Mouse (Mus musculus): ENCODE measurements around the gene Tmem178b. TPM values are rescaled to one million over a fixed set of nuclear protein-coding genes. Genes with fewer than 3 reads are reported as not detected.

Tmem178b gene
- total RNA-seq, 1 experiment: 0.04 TPM

DNA sequence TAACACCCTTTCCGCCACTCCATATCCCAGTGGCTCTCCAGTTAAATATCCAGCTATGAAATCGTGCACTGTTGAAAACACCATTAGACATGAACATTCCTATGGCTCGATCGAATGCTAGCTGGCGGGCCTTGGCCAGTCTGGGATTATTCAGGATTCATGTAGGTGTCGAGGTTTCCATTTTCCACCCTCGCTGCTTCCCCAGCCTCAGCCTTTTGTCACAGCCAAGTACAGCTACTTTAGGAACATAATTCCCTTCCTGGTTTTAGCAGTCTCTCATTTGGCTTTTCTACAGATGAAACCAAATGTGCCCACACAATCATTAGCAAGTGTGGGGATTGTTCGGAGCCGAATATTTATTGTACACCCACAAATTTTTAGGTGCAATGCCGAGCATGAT lies 239.4 kb downstream of the Tmem178b start:
- Histone ChIP-seq H3K4me3 (ENCODE audit: insufficient read depth in 1 of 2, low read depth in 1 of 2, low read length in 2 of 2, poor library complexity in 1 of 2, severe bottlenecking in 1 of 2) (no peak overlapping the region), H3K4me1 (ENCODE audit: control insufficient read depth in 2 of 2, insufficient read depth in 2 of 2, low read length in 2 of 2, poor library complexity in 1 of 2) (no peaks in the 10 kb centered on the region; a peak in 1 of 4 replicates), H3K27ac (ENCODE audit: insufficient read depth, low read depth, low read length, poor library complexity, severe bottlenecking) (no peak overlapping the region), H3K9me3 (ENCODE audit: control insufficient read depth, insufficient read depth, low read depth, low read length) (no peaks in the 10 kb centered on the region), H3K36me3 (ENCODE audit: control insufficient read depth, insufficient read depth, low read length, poor library complexity, severe bottlenecking) (no peaks in the 10 kb centered on the region), H3K9ac (ENCODE audit: insufficient read depth, low read depth, low read length, poor library complexity, severe bottlenecking) (no peak overlapping the region)
- DNase-seq (ENCODE audit: low read depth, low spot score): no peak
- TF ChIP-seq HCFC1 (IDR thresholded peaks at IDR 0.05; ENCODE audit: borderline replicate concordance, insufficient read depth, low read length) (no peak), MAFK (IDR thresholded peaks at IDR 0.05; ENCODE audit: insufficient read depth, low read depth, low read length) (no peak), ZC3H11A (IDR thresholded peaks at IDR 0.05; ENCODE audit: borderline replicate concordance, low read depth, low read length) (no peak), ZNF384 (IDR thresholded peaks at IDR 0.05; ENCODE audit: low read depth, low read length) (no peak), CHD2 (IDR thresholded peaks at IDR 0.05; ENCODE audit: low read depth, low read length) (no peak)
- in situ Hi-C loops (cut with MboI; ENCODE audit: low sequenced_read_pairs in 2 of 2, unreplicated experiment in 2 of 2): no loop called here

GRCm38 (mm10) chr6:40116225-40116624 lies 243.2 kb downstream of the Tmem178b start:
- Histone ChIP-seq H3K4me1 (ENCODE audit: control insufficient read depth in 2 of 2, insufficient read depth in 2 of 2, low read length in 2 of 2, poor library complexity in 1 of 2) (no peaks in the 10 kb centered on the region; a peak in 1 of 4 replicates), H3K4me3 (ENCODE audit: insufficient read depth in 1 of 2, low read depth in 1 of 2, low read length in 2 of 2, poor library complexity in 1 of 2, severe bottlenecking in 1 of 2) (no peak overlapping the region), H3K36me3 (ENCODE audit: control insufficient read depth, insufficient read depth, low read length, poor library complexity, severe bottlenecking) (no peaks in the 10 kb centered on the region), H3K9me3 (ENCODE audit: control insufficient read depth, insufficient read depth, low read depth, low read length) (no peaks in the 10 kb centered on the region), H3K27ac (ENCODE audit: insufficient read depth, low read depth, low read length, poor library complexity, severe bottlenecking) (no peak overlapping the region), H3K9ac (ENCODE audit: insufficient read depth, low read depth, low read length, poor library complexity, severe bottlenecking) (no peak overlapping the region)
- DNase-seq (ENCODE audit: low read depth, low spot score): no peak
- in situ Hi-C loops (cut with MboI; ENCODE audit: low sequenced_read_pairs in 2 of 2, unreplicated experiment in 2 of 2): no loop called here
- TF ChIP-seq CHD2 (IDR thresholded peaks at IDR 0.05; ENCODE audit: low read depth, low read length) (no peak), ZNF384 (IDR thresholded peaks at IDR 0.05; ENCODE audit: low read depth, low read length) (no peak), ZC3H11A (IDR thresholded peaks at IDR 0.05; ENCODE audit: borderline replicate concordance, low read depth, low read length) (no peak), HCFC1 (IDR thresholded peaks at IDR 0.05; ENCODE audit: borderline replicate concordance, insufficient read depth, low read length) (no peak), MAFK (IDR thresholded peaks at IDR 0.05; ENCODE audit: insufficient read depth, low read depth, low read length) (no peak)

GRCm38 (mm10) chr6:40120176-40120575 lies 247.1 kb downstream of the Tmem178b start:
- H3K4me3 ChIP-seq (ENCODE audit: insufficient read depth in 1 of 2, low read depth in 1 of 2, low read length in 2 of 2, poor library complexity in 1 of 2, severe bottlenecking in 1 of 2): no peak overlapping the region
- in situ Hi-C loops (cut with MboI; ENCODE audit: low sequenced_read_pairs in 2 of 2, unreplicated experiment in 2 of 2): no loop called here
- no peak overlapping the region for H3K9ac ChIP-seq (ENCODE audit: insufficient read depth, low read depth, low read length, poor library complexity, severe bottlenecking)
- H3K27ac ChIP-seq (ENCODE audit: insufficient read depth, low read depth, low read length, poor library complexity, severe bottlenecking): no peak overlapping the region
- no peak for TF ChIP-seq CHD2 (IDR thresholded peaks at IDR 0.05; ENCODE audit: low read depth, low read length)
- TF ChIP-seq ZNF384 (IDR thresholded peaks at IDR 0.05; ENCODE audit: low read depth, low read length): no peak
- no peak for TF ChIP-seq ZC3H11A (IDR thresholded peaks at IDR 0.05; ENCODE audit: borderline replicate concordance, low read depth, low read length)
- TF ChIP-seq MAFK (IDR thresholded peaks at IDR 0.05; ENCODE audit: insufficient read depth, low read depth, low read length): no peak
- no peak for TF ChIP-seq HCFC1 (IDR thresholded peaks at IDR 0.05; ENCODE audit: borderline replicate concordance, insufficient read depth, low read length)
- H3K36me3 ChIP-seq (ENCODE audit: control insufficient read depth, insufficient read depth, low read length, poor library complexity, severe bottlenecking): no peaks in the 10 kb centered on the region
- H3K9me3 ChIP-seq (ENCODE audit: control insufficient read depth, insufficient read depth, low read depth, low read length): no peaks in the 10 kb centered on the region
- H3K4me1 ChIP-seq (ENCODE audit: control insufficient read depth in 2 of 2, insufficient read depth in 2 of 2, low read length in 2 of 2, poor library complexity in 1 of 2): no peaks in the 10 kb centered on the region; a peak in 1 of 4 replicates
- no peak for DNase-seq (ENCODE audit: low read depth, low spot score)

DNA sequence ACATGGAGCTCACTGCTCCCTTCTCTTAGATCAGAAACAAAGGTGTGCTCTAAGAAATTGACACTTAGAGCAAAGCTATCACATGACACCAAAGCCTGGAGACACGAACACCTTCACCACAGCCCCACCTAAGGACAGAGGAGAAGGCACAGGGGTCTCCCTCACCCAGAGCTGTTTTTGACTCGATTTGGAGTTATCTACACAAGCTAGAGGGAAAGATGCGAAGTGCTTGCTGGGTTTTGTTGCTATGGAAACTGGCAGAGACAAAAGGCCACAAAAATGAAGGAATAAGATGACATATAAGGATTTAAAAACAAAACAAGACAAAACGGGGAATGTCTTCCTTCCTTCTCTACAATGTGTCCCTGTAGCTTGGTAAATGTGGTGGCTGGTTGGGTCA lies 248.4 kb downstream of the Tmem178b start:
- H3K4me3 ChIP-seq (ENCODE audit: insufficient read depth in 1 of 2, low read depth in 1 of 2, low read length in 2 of 2, poor library complexity in 1 of 2, severe bottlenecking in 1 of 2): no peak overlapping the region
- no peak for DNase-seq (ENCODE audit: low read depth, low spot score)
- no peaks in the 10 kb centered on the region for H3K36me3 ChIP-seq (ENCODE audit: control insufficient read depth, insufficient read depth, low read length, poor library complexity, severe bottlenecking)
- H3K9me3 ChIP-seq (ENCODE audit: control insufficient read depth, insufficient read depth, low read depth, low read length): no peaks in the 10 kb centered on the region
- no peak overlapping the region for H3K27ac ChIP-seq (ENCODE audit: insufficient read depth, low read depth, low read length, poor library complexity, severe bottlenecking)
- H3K9ac ChIP-seq (ENCODE audit: insufficient read depth, low read depth, low read length, poor library complexity, severe bottlenecking): no peak overlapping the region
- no peak for TF ChIP-seq CHD2 (IDR thresholded peaks at IDR 0.05; ENCODE audit: low read depth, low read length)
- TF ChIP-seq ZC3H11A (IDR thresholded peaks at IDR 0.05; ENCODE audit: borderline replicate concordance, low read depth, low read length): no peak
- TF ChIP-seq MAFK (IDR thresholded peaks at IDR 0.05; ENCODE audit: insufficient read depth, low read depth, low read length): no peak
- H3K4me1 ChIP-seq (ENCODE audit: control insufficient read depth in 2 of 2, insufficient read depth in 2 of 2, low read length in 2 of 2, poor library complexity in 1 of 2): no peaks in the 10 kb centered on the region; a peak in 1 of 4 replicates
- in situ Hi-C loops (cut with MboI; ENCODE audit: low sequenced_read_pairs in 2 of 2, unreplicated experiment in 2 of 2): no loop called here

DNA sequence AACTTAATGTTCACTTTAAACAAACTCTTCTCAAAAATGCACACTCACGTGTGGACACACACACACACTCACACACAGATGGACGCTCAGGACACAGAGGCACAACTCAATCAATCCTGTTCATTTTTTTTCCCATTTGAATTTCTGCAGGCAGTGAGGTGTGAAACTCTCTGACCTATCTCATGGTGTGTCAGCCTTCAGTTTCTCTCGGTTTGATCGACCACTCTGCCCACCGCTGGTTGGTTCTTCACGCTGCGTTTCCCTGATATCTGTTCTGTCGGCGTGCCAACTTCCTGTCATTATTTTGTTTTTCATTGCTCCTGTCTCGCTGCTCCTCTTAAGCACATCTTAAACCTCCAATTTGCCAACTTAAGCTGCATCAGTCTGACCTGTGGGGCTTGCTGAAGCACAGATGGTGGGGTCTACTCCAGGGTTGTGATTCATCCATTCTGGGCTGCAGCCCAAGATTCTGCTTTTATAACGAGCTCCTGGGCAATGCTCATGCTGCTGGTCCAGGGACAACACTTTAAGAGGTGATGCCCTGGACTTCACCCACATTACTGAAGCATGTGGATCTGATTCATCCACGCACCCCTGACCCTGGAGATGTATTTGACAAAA lies 250.1 kb downstream of the Tmem178b start:
- no peaks in the 10 kb centered on the region for H3K36me3 ChIP-seq (ENCODE audit: control insufficient read depth, insufficient read depth, low read length, poor library complexity, severe bottlenecking)
- H3K4me3 ChIP-seq (ENCODE audit: insufficient read depth in 1 of 2, low read depth in 1 of 2, low read length in 2 of 2, poor library complexity in 1 of 2, severe bottlenecking in 1 of 2): no peak overlapping the region
- in situ Hi-C loops (cut with MboI; ENCODE audit: low sequenced_read_pairs in 2 of 2, unreplicated experiment in 2 of 2): no loop called here
- H3K4me1 ChIP-seq (ENCODE audit: control insufficient read depth in 2 of 2, insufficient read depth in 2 of 2, low read length in 2 of 2, poor library complexity in 1 of 2): no peaks in the 10 kb centered on the region
- H3K27ac ChIP-seq (ENCODE audit: insufficient read depth, low read depth, low read length, poor library complexity, severe bottlenecking): no peak overlapping the region
- H3K9ac ChIP-seq (ENCODE audit: insufficient read depth, low read depth, low read length, poor library complexity, severe bottlenecking): no peak overlapping the region
- TF ChIP-seq ZC3H11A (IDR thresholded peaks at IDR 0.05; ENCODE audit: borderline replicate concordance, low read depth, low read length): no peak
- no peak for TF ChIP-seq CHD2 (IDR thresholded peaks at IDR 0.05; ENCODE audit: low read depth, low read length)
- no peak for TF ChIP-seq HCFC1 (IDR thresholded peaks at IDR 0.05; ENCODE audit: borderline replicate concordance, insufficient read depth, low read length)
- no peak for TF ChIP-seq MAFK (IDR thresholded peaks at IDR 0.05; ENCODE audit: insufficient read depth, low read depth, low read length)
- TF ChIP-seq ZNF384 (IDR thresholded peaks at IDR 0.05; ENCODE audit: low read depth, low read length): no peak
- no peak for DNase-seq (ENCODE audit: low read depth, low spot score)
- H3K9me3 ChIP-seq (ENCODE audit: control insufficient read depth, insufficient read depth, low read depth, low read length): no peaks in the 10 kb centered on the region

All from ES-E14 (cell line).